Mouse (Mus musculus) adrenal gland, adult 18-20 months (tissue): Measurements from ENCODE around the gene Dennd2c. TPM values are rescaled to one million over a fixed set of nuclear protein-coding genes. Genes with fewer than 3 reads are reported as not detected.

Source experiments
- DNase-seq, 2 experiments: peaks; one replicate each; pipeline ENCODE4 v3.0.0; 2021 to 2022; ENCODE audit warnings: low spot score in 2 of 2
- long read RNA-seq, 2 experiments: library from polyadenylated mRNA; stranded (forward); transcript quantifications; one replicate each; pipeline ENCODE4 v2.0.0; 2021
- total RNA-seq, 2 experiments: library from RNA; stranded (reverse); gene quantifications; 1 replicate in 1 of 2; 2 replicates in 1 of 2; pipeline ENCODE4 v1.2.3; 2021

Dennd2c gene
- total RNA-seq: under 1 TPM; 0.67 to 0.86 TPM
- long read RNA-seq, experiment 1, partial matches to known transcripts: 0 of 1 reads
- long read RNA-seq, experiment 1, other reads (novel, unspliced or antisense): 1 of 1 reads
- long read RNA-seq, experiment 2: 0 reads

DNA sequence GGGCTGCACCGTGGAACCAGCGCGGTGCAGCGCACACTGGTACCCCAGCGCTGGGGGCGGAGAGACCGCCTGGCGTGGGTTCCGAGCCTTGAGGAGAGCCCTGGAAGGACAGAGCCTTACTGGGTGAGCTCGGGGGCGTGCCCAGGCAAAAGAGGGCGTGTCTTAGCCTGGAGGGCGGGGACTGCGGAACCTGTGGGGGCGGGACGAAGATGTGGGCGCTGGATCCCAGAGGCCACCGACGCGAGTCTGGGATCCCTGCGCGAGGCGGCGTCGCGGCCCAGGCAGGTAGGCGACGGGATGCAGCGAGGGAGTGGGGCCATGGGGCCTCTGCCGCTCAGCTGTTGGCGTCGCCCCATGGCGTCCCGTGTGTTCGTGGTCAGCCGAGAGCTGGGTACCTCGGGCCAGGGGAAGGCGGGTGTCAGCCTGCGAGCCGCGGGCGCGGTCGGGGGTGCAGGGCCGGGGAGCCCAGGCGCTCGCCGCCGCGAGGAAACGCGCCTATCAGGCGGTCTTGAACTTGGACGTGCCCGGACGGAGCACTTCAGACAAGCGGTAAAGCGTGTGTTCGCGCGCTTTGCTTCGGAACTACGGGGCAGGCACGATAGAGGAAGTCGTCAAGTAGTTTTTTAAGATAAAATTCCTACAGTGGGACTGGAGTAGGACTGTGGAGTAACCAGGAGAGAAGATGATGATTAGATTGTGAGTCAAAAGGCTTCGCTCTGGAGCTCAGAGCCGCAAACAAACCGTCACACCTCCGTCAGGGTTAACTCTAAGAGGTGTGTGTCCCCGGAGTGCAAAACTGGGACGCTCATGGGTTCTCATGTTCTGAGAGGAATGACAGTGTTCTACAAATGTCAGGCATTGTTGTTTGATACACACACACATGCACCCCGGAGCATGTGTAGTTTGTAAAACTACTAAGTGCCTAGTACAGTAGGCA lies at the start of gene Dennd2c:
Gene Dennd2c, plus strand, starts transcription at position 151 of the 937 bp plus-strand sequence.
- peak; percentile 94 to 95 for DNase-seq

DNA sequence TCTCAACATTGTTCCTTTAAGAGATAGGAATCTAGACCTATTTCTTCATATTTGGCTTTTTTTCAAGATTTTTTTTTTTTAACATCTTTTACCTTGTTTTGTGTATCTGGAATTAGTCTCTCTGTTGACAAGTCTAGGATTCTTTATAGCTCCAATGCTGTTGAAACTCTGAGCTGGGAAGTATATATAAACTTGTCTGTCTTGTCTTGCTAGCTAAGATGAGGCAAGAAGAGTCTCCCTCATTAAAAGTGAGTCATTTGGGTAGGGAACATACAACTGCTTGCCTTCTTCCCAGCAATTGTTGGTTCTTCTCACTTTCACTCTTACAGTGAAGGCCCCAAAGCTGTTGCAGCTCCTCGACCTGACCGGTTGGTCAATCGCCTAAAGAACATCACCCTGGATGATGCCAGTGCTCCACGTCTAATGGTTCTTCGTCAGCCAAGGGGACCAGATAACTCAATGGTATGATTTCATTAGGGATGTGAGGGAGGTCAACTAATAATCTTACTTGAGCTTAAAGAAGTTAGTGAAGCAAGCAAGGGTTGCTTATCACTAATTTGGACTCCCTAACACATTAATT lies 46.3 kb upstream of the Dennd2c start:
- no peak for DNase-seq

DNA sequence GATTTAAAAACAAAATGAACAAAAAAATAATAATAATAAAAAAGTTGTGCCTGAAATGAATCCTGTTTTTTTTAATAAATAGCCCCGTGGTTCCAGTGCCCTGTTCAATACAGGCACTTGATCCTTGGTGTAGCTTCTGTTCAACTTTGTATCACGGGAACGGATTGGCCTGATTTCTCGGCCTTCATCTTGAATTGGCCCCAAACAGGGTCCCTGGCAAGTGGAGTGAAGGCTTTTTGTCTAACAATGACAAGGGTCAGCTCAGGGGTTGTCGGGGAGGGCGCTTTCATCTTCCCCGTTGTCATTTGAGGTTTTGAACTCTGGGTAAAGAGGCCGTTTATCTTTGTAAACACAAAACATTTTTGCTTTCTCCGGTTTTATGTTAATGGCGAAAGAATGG lies 44.7 kb upstream of the Dennd2c start:
- DNase-seq: no peak

DNA sequence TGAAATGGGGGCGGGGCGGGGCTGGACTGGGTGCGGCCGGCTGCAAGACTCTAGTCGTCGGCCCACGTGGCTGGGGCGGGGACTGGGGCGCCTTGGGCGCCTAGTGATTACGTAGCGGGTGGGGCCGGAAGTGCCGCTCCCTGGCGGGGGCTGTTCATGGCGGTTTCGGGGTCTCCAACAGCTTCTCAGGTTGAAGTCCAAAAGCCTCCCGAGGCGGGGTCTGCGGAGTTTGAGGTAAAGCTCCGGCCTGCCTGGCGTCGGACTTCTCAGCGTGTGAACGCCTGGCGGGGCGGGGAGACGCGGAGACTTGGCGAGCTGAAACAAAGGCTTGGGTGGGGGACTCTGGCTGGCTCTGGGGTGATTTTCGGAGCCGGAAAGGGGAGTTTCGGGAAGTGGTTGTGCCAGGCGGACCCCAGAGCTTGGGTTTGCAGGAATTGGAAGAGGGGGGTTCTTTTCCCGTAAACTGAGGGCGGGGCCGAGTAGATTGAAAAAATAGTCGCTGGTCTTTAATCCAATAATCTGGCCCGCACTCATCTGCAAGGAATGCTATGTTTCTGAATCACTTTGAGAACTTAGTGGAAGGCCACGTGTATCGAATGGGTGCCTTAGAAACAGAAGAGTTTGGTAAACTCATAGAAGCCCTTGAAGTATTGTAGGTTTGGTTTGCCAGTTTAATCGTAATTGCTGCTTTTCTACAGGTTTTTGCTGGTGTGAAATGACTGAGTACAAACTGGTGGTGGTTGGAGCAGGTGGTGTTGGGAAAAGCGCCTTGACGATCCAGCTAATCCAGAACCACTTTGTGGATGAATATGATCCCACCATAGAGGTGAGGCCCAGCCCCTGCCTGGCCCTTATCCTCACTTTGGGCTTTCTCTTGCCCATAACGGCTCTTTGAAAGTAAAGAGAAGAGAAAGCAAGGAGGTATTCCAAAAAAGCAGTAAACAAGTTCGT lies 43.9 kb upstream of the Dennd2c start, which contains the start of gene Nras:
Gene Nras, plus strand, starts transcription at position 79 of the 951 bp plus-strand sequence.
- DNase-seq: peak; percentile 97

DNA sequence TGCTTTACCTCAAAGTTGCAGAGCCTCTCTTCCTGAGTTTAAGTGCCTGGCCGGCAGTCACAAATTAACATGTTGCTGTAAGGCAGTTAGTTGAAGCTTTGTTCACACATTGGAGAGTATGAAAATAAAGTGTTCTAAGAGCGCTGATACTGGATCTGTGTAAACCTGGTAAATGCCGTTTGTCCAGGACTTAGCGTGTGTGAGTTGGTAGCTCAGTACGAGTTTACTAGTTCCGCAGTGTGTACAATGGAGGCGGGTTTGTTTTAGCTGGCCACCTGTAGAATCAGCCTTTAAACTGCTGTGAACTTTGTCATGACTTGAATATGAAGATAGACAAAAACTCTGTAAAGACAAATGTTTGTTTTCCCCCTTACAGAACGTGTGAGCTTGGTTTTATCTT lies 35.5 kb upstream of the Dennd2c start:
- DNase-seq: no peak

DNA sequence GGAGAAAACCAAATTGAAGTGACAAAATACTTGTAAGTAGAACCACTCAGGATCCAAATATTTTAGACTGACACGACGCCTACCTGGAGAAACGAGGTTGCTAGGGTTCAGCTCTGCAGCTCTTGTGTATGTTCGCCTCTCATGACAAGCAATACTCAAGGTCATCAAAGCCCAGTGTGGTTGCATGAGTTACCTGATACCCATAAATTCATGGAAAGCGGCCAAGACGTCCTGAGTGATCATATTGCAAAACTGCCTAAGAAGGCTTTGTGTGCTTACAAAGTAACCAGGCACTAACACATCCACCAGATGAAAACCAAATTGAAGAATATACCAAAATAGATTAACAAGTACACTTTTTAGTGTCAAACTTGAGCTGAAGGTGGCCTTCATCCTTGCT lies 33.4 kb upstream of the Dennd2c start:
- DNase-seq: no peak

DNA sequence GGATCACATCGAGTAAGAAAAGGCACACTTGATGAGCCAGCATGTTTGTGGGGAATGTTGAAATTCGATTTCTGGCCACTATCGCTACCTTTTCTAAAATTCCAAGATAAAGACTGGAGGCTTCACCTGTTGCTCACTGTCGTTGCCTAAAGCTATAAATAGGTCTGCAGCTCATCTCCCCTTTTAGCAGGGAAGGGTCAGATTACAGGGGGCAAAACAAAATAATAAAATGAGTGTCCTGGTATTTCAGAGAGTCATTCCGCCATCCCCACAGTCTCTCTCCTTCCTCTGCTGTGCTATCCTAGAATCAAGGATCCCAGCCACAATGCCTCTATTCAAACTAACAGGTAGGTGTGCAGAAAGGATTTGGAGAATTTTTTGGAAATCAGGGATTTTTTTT lies 28.6 kb upstream of the Dennd2c start, which contains the start of gene Ampd1:
Gene Ampd1, plus strand, starts transcription at position 244 of the 400 bp plus-strand sequence.
- no peak for DNase-seq

DNA sequence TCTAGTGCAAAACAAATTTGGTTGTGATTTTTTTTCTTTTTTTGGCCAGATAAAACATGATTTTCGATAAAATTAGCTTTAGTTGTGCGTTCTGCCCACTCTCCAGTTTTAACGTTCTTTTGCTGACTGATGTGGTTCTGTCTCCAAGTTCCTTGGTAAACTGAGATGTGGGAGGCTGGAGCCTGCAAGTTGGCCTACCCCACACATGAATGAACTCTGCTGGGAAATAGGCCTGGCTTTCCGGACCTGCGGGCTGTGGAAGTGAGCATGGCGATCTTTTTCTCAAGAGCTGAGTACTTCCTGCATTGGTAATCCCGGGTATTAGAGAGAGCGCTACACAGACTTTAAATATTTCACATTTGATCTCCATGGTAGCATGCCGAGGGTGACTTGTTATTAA lies 26.5 kb upstream of the Dennd2c start:
- DNase-seq: no peak

DNA sequence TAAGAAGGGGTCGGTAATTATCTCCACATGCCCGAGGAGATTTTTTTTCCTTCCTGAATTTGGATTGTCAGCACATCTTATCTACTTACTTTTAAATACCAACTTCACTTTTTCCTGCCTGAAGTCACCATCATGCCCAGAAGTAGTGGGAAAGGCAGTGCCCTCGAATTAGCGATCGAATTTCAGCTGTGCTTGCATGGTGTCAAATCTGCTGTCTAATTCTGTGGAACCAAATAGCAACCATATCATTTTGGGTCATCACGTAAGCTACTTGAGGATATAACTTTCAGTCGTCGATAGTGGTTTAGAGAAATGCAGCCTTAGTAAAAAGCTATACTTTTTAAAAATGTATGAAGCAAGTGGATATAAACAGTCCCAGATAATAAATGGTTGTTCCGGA lies 25.9 kb upstream of the Dennd2c start:
- DNase-seq: no peak

DNA sequence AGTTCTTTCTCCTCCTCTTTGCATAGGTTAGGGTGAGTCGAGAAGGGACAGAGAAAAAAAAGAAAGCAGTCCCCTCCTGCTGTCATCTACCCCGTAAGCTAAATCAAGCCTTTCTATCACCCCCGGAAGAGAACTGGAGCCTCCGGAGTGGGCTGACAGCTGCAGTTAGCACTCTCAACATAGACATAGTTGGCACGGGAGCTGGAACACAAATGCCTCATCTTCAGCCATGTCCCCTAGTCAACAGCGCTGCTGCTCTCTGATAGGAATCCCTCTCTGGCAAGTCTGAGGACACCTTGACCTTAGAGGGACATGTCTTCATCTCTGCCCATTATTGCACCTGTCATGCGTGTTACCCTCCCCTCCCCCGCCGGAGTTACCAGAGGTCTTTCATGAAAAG lies 23.1 kb upstream of the Dennd2c start:
- DNase-seq: no peak

DNA sequence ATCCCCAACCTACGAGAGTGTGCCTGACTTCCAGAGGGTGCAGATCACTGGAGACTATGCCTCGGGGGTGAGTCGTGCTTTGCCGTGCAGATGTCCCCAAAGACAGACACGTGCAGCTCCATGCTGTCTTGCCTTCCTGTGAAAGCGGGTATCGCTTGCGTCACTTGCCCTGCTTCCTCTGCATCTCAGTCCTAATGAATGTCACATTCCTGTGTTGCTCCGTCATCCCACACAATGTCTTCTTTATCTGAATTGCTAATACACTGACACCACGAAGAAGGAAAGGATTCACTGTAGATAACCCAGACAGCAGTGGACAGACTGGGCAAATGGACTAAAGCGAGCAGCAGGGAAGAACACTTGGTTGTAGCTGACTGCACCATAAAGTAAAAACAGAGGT lies 21.4 kb upstream of the Dennd2c start:
- DNase-seq: no peak

DNA sequence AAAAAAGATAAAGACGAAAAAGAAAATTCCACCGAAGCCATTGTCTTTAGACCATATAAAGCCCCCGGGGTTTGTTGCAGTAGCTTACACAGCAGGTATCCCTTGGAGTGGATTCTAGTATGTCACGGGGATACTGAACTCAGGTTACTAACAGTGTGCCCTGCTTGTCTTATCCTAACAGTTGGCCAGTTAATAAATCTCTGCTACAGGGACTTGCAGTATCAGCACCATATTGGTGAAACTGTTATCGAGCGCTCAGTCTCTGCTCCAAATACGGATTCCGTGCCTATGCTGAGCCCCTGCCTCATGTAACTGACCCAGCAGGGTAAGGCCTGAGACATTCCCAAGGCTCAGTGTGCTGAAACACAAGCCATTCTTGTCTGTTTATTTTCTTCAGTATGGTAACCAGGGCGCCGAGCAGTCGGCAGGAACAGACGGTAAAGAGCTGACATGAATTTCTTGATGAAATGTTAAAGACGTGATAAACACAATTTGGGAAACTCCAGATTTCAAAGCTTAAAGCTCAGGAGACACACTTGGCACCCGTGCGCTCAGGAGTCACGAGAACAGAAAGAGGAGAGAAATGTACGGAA lies 20.4 kb upstream of the Dennd2c start:
- DNase-seq: no peak

DNA sequence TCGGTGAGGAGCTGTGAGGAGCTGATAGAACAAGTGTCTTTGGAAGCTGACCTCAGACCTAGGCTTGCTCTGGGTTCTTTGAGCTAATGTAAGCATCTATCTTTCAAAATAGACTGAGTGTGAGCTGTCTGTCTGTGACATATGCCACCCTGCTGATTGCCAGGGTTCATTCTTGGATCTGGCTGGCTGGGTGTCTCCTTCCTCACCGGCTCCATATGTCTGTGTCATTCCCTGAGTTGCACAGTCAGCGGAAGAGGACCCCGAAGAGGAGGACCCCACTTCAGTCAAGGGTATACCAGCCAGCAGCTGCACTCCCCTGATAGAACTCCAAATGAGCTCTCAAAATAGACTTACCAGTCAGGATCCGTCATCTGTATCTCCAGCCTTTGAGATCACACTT lies 19.6 kb upstream of the Dennd2c start:
- no peak for DNase-seq

DNA sequence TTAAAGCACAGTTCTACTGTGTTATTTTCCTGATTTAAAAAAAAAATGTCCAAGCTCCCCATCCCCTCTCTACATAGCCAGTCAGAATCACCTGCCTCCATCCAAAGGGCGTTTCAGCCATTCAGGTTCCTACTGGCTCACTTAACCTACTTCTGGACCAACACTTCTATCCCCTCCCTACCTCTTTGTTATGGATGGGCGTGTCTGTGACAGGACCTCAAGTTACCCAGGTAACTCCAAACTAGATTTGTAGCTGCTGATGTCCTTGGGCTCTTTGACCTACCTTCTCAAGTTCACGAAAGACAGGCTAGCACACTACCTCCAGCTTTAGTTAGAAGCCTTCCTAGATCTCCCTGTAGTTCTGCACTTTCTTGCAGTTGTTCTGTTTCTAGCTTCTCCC lies 16.4 kb upstream of the Dennd2c start:
- DNase-seq: no peak

DNA sequence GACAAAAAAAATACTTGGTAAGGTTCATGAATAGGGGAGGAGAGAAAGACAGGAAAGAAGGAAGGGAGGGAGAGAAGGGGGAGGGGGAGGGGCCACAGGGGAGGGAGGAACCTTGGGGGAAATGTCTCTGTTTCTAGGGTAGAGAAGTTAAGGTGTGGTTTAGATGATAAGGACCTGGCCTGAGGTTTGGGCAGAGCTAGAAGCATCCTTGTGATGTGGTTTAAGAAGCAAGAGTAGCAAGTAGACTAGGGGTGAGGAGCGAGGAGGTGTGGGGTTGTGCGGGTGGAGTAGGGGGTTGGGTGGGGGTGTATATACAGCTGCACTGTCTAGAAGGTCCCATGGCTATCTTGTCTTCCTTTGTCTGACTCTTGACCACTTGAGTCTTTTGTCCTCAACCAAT lies 10.7 kb upstream of the Dennd2c start:
- DNase-seq: no peak

DNA sequence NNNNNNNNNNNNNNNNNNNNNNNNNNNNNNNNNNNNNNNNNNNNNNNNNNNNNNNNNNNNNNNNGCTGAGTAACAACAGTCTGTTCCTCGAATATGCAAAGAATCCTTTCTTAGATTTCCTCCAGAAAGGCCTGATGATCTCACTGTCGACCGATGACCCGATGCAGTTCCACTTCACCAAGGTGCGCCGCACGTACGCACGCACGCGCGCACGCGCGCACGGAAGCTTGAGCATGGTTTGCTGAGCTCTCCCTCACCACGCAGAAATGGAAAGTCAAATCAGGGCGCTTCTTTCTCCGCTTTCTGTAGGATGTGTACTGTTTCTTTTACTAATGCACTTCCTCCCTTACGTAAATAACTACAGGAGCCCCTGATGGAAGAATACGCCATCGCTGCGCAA lies 3.7 kb upstream of the Dennd2c start:
- DNase-seq: no peak

DNA sequence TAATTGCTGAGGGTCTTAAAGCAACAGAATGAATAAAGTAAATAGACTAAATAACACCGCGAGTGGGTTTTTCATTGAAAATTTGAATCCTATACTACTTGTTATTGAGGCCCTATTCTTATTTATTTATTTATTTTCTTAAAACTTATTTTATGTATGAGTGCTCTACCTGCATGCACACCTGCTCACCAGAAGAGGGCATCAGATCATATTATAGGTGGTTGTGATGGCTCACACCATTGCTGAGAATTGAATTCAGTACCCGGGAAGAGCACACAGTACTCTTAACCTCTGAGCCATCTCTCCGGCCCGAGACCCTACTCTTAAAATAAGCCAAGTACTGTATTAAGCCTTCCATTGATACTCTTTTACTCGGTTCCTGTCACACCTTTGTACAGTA lies 2.7 kb upstream of the Dennd2c start:
- no peak for DNase-seq

DNA sequence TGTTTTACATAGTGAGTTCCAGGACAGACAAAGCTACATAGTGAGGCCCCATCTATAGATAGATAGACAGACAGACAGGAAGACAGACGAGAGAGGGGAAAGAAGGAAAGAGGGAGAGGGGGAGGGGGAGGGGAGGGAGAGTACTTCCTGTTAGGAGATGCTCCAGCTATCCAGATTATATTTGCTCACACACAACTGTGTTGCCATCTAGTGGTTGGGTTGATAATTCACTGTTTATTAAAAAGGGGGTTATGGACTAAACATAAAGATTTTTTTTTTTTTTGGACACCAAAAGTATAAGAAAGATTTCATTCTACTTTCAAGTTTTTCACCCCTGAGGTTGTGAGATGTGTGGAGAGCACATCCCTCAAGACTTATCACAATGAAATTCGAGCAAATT lies 1.7 kb upstream of the Dennd2c start:
- no peak for DNase-seq

DNA sequence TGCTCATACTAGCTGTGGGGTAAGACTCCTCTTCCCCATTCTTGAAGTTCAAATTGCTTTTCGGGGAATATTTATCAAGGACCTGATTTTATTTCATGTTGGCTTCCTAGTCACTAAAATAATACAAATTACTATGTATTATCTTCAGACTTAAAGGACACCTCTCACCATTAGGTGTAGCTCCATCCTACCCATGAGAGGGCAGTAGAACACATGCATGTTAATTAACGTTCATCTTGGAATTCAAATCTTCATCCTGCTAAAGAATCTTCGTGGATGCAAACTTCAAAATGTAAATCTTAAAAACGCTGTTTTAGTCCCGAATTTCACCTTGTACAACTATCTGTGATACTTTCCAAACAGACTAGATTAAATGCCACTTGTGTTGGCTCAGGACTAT lies 1.2 kb upstream of the Dennd2c start:
- no peak for DNase-seq

DNA sequence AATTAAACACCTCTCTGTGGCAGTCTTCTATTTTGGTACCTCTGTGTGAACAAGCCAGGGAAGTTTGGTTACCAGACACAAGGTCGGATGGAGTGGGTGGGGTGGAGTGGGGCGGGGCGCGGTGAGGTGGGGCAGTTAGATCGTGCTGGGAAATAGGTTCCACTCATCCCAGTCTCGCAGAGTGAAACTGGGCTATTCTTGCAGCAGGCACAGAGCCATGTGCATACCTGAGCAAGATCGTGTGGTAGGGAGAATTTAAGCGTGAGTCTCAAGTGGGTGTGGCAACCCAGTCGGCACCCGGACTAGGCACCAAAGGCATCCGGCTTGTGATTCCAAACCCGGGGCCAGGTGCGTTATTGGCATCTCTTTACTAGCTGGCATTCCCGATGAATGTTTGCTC lies 495 bp upstream of the Dennd2c start:
- DNase-seq: no peak
